Mouse (Mus musculus) lung, postnatal 0 days (tissue): Measurements from ENCODE around the gene Uncx.

ENCODE experiments used
- CTCF ChIP-seq: IDR thresholded peaks from 2 replicates; pipeline ENCODE4 v1.5.1; 2016; ENCODE audit warnings: antibody characterized with exemption, mild to moderate bottlenecking
- EP300 ChIP-seq: IDR thresholded peaks from 2 replicates; pipeline ENCODE4 v1.6.1; 2016; ENCODE audit warnings: antibody characterized with exemption, mild to moderate bottlenecking, control low read depth

DNA sequence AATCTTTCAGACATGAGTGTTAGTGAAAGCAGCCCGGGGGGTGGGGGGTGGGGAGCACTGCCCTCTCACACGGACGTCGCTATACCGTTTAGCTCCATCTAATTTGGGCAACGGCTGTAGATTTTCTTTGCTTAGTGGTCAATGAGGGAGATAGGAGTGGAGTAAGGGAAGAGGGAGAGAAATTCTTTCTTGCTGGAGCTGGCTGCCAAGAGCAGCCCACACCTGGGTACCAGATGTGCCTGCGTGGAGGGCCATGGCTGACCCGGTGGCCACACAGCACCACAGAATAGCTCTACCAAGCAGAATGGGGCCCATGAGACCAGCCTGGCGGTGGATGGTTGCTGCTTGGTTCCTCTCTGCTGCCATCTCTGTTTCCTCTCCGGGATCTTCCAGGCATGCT, 21.3 kb upstream of the Uncx start:
- no peak for TF ChIP-seq CTCF
- no peak for TF ChIP-seq EP300
